In the genomic region with DNA sequence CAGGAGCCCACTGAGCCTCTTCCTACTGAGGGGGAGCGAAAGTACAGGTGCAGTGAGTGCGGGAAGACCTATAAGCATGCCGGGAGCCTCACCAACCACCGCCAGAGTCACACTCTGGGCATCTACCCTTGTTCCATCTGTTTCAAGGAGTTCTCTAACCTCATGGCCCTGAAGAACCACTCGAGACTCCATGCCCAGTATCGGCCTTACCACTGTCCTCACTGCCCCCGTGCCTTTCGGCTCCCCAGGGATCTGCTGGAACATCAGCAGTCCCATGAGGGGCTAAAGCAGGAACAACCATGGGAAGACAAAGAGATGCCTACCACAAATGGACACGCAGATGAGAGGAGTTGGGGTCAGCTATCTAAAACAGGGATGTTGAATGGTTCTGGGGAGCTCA, we compare ENCODE assay signal across 26 mouse cellular contexts. TPM values are rescaled to one million over a fixed set of nuclear protein-coding genes. Genes with fewer than 3 reads are reported as not detected.
"Had no signal": no experiment of that assay in that cellular context is flagged by ENCODE, and none has a peak within 500 bp of the region (broad histone marks: within the 10 kb centered on the region; RNA-seq: fewer than 3 reads in every experiment).

No protein-coding gene starts in this region.

- H3K27ac ChIP-seq: midbrain, embryonic 10.5 days; midbrain, embryonic 12.5 days; neural tube, embryonic 13.5 days; neural tube, embryonic 15.5 days had no signal

- DNase-seq: lung, adult 18-20 months; lung, embryonic 14.5 days; lung, postnatal 10 days; lung, postnatal 4 days; midbrain, embryonic 14.5 days; retina, postnatal 1 day; right cerebral cortex, adult 18-20 months; right cerebral cortex, postnatal 25 days; right cerebral cortex, postnatal 4 days; spleen, adult 18-20 months; thymus, adult 18-20 months; thymus, postnatal 14 days; thymus, postnatal 36 days had no signal

- H3K4me3 ChIP-seq: midbrain, embryonic 12.5 days; myocyte; neural tube, embryonic 15.5 days had no signal

- H3K9me3 ChIP-seq: midbrain, embryonic 10.5 days; midbrain, embryonic 12.5 days; neural tube, embryonic 13.5 days; neural tube, embryonic 15.5 days had no signal

- H3K27me3 ChIP-seq: midbrain, embryonic 12.5 days; neural tube, embryonic 13.5 days; neural tube, embryonic 15.5 days had no signal

RNA-seq across cellular contexts. Expression of a gene that starts 16.0 kb away (rescaled TPM):
- polyA plus RNA-seq: liver, embryonic 16.5 days; lung, embryonic 14.5 days; lung, embryonic 16.5 days; midbrain, embryonic 10.5 days; midbrain, embryonic 12.5 days; midbrain, embryonic 14.5 days; midbrain, embryonic 16.5 days; myocyte; neural tube, embryonic 11.5 days; neural tube, embryonic 13.5 days; neural tube, embryonic 15.5 days; small intestine, adult 2 months; stomach, embryonic 14.5 days; stomach, embryonic 16.5 days; thymus, postnatal 0 days had no signal
